Mouse (Mus musculus) thymus, postnatal 14 days (tissue): Measurements from ENCODE around the gene U90926.
A peak's percentile ranks its signal among the peaks of the same experiment; 100 is the strongest.

Experiments
- DNase-seq: peaks from one replicate; pipeline ENCODE4 v3.0.0; 2021

U90926 gene

GRCm38 (mm10) chr5:92212231-92212630 lies 3.0 kb downstream of the U90926 start:
- DNase-seq: no peak

DNA sequence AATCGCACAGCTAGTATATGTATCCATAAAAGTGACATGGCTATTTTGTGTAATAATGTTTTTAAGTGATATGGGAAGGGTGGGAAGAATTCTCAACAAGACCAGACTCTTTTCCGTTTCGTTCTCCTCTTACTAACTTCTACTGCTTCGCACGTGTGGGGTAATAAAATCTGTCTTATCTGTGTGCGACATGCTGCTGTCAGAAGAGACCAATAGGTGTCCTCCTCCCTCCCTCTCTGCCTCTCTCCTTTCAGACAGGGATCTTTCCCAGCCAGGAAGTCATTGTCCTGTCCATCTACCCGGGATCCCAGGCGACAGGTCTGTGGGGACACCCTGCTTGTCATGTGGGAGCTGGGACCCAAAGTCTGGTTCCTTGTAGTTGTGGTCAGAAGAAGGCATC lies 5.0 kb downstream of the U90926 start:
- no peak for DNase-seq

DNA sequence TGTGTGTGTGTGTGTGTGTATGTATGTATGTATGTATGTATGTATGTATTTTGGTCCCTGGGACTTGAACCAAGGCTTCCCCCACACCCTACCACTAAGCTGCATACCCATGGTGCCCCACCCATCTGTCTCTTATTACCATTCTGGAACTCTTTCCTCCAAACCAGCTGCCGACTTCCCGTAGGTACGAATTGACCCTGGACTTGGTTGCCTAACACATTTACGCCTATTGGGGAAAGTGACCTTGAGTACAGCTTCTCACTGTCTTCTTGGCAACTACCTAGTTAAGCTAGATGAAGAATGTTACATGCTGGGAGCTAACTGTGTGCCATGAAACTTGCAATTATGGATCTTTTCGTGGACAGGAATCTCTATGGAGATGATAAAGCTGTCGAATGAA lies 9.1 kb downstream of the U90926 start:
- DNase-seq: no peak

- no peak for DNase-seq
Measured at GRCm38 (mm10) chr5:92205706-92206105, 9.5 kb downstream of the U90926 start.

DNA sequence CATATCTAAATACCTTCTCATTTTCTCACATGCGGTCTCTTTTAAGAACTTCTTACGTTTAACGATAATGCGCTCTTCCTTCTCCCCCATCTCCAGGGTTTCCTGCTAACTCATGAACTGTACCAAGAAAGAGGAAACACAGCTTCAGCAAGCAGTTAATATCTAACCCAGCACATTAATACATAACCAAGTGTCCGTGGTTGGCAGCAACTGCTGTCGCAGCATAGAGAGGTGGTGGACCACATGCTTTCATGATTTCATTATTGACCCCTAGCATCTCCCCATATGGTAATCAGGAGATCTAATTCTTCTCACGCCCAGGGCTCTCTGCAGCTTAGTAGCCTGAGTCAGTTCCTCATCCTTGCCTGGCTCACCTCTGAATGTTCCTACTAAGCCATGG lies 10.0 kb downstream of the U90926 start:
- DNase-seq: no peak

- no peak for DNase-seq
Measured at GRCm38 (mm10) chr5:92204162-92205036, 10.8 kb downstream of the U90926 start.

DNA sequence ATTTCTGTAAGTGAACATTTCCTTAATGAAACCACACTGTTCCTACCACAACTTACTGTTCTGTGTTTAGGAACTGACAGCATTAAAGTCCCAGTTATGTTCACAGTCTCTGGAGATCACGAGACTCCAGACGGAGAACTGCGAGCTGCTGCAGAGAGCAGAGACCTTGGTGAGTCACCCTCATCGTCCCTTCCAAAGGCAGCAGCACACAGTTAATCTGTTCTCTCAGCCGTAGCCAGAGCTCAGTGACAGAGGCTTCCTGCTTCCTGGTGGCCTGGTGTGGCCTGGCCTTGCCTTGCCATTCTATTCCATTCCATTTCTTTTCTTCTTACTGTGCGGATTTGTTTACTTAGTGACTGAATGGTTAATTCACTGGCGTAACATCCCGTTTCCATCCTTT lies 16.9 kb downstream of the U90926 start:
- DNase-seq: no peak

DNA sequence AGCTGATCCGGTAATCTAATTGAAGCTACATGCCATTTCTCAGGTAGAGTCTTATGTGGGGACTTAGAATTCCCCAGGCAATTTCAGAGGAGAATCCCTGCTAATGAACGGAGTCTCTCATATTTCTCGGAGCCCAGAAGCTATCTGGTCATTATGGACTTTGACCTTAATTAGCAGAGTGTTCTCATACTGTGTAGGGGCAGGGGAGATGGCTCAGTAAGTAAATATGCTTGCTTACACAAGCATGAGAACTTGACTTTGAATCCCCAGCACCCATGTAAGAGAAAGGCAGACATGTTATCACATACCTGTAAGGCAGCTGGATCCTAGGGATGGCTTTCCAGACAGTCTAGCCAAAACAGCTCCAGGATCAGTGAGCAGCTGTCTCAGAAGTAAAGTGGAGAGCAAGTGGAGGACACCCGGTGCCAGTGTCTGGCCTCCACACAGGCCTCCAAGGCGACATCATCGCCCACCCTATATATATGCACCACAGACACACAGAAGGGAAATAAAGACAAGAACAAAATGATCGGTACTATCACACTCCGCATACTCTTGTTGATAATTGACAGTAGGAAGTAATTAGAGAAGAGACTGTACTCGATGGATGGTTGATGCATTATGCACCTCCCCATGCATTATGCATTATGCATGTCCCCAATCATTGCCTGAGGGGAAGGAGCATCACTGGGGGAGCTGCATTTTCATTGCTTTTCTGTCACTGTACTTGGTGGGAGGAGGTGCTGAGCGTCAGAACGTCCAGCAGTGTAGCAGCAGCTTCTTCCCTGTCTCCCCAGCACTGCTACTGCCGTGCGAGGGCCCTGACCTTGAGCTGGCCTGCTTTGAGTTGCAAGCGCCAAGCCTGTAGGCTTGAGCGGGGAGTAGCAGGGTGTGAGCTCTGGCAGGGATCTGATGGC lies 18.1 kb downstream of the U90926 start:
- DNase-seq: no peak

GRCm38 (mm10) chr5:92195716-92196115 lies 19.5 kb downstream of the U90926 start:
- DNase-seq: peak; percentile 48

- DNase-seq: no peak
Measured at GRCm38 (mm10) chr5:92188881-92189483, 26.2 kb downstream of the U90926 start.

GRCm38 (mm10) chr5:92183071-92183830 lies 32.0 kb downstream of the U90926 start:
- peak; percentile 79 for DNase-seq

- peak; percentile 33 for DNase-seq
Measured at GRCm38 (mm10) chr5:92165976-92166375, 49.2 kb downstream of the U90926 start.
